Mouse (Mus musculus) forebrain, embryonic 16.5 days (tissue): ENCODE data around the gene Galk2. TPM values are rescaled to one million over a fixed set of nuclear protein-coding genes. Genes with fewer than 3 reads are reported as not detected.

Experiments used
- ATAC-seq: fragments of 200-750 bp; cut with Nextera tagmentation; 2 replicates; pipeline ENCODE4 v1.8.0; 2017; ENCODE audit warnings: mild to moderate bottlenecking, moderate library complexity
- H3K27ac ChIP-seq: fragments of 300-500 bp; sonication (generic); 2 replicates; pipeline ENCODE4 v1.5.1; 2014; ENCODE audit warnings: low read length, control low read depth
- H3K27me3 ChIP-seq: fragments of 300-500 bp; sonication (generic); replicated peaks from 2 replicates; pipeline ENCODE4 v1.6.1; 2014; ENCODE audit warnings: low read length; ENCODE audit not compliant: control insufficient read depth, insufficient read depth
- H3K36me3 ChIP-seq: fragments of 300-500 bp; sonication (generic); 2 replicates; pipeline ENCODE4 v1.6.1; 2014; ENCODE audit not compliant: control insufficient read depth, insufficient read depth
- H3K4me1 ChIP-seq: fragments of 300-500 bp; sonication (generic); replicated peaks from 2 replicates; pipeline ENCODE4 v1.6.1; 2014; ENCODE audit warnings: low read length; ENCODE audit not compliant: control insufficient read depth, insufficient read depth
- H3K4me2 ChIP-seq: fragments of 300-500 bp; sonication (generic); 2 replicates; pipeline ENCODE4 v1.6.1; 2014; ENCODE audit warnings: mild to moderate bottlenecking, low read length, control low read depth
- H3K4me3 ChIP-seq: fragments of 300-500 bp; sonication (generic); replicated peaks from 2 replicates; pipeline ENCODE4 v1.5.1; 2014; ENCODE audit warnings: mild to moderate bottlenecking, low read length, control low read depth
- H3K9ac ChIP-seq: fragments of 300-500 bp; sonication (generic); replicated peaks from 2 replicates; pipeline ENCODE4 v1.6.1; 2014; ENCODE audit warnings: low read depth, low read length, control low read depth
- H3K9me3 ChIP-seq: fragments of 300-500 bp; sonication (generic); 2 replicates; pipeline ENCODE4 v1.6.1; 2016; ENCODE audit warnings: low read length; ENCODE audit not compliant: control insufficient read depth
- WGBS: fragments of 180-500 bp; shearing (Covaris S2); extraction: QIAGEN DNeasy Blood & Tissue Kit; methylation state at CpG from one replicate; pipeline ENCODE4 v1.1.7; 2014; 5-methylcytosine and 5-hydroxymethylcytosine counted together
- polyA plus RNA-seq: library from polyadenylated mRNA; unstranded; fragments of >200 nt; fragmentation: Nextera tagmentation; extraction: Ambion mirVana; gene quantifications from 2 replicates; pipeline ENCODE4 v1.2.1, GENCODE M21; 2015

Gene Galk2
- 24.9 and 27.9 TPM in 2 replicates for polyA plus RNA-seq

- Histone ChIP-seq H3K4me1 (peaks cover 9% of the 10 kb centered on the region), H3K4me3 (peak within 1 kb of the TSS; percentile 80), H3K9me3 (no peaks in the 10 kb centered on the region), H3K36me3 (no peaks in the 10 kb centered on the region), H3K9ac (peak within 1 kb of the TSS; percentile 89), H3K27me3 (no peaks in the 10 kb centered on the region), H3K4me2 (peak within 1 kb of the TSS; percentile 70), H3K27ac (peak within 1 kb of the TSS; percentile 82)
- peak; percentile 99 for ATAC-seq
- WGBS, result under 1% methylated on average over 49 of the region's 54 CpGs
Observed at GRCm38 (mm10) chr2:125858521-125859280, at the start of gene Galk2, which contains the start of gene Cops2. Gene Galk2, plus strand, starts transcription at chr2:125859109. Gene Cops2, minus strand, starts transcription at chr2:125859139.

- H3K4me2 ChIP-seq, result no peak overlapping the region
- H3K27ac ChIP-seq, result no peak overlapping the region
- H3K4me1 ChIP-seq, result no peaks in the 10 kb centered on the region; the same call in 1 of the 2 replicates
- no peaks in the 10 kb centered on the region for H3K27me3 ChIP-seq
- no peak for ATAC-seq
- no peak overlapping the region for H3K4me3 ChIP-seq
- WGBS, result 53% methylated on average over 7 of the region's 7 CpGs
- no peaks in the 10 kb centered on the region for H3K36me3 ChIP-seq
- H3K9ac ChIP-seq, result no peak overlapping the region
- no peaks in the 10 kb centered on the region for H3K9me3 ChIP-seq
Observed at GRCm38 (mm10) chr2:125809551-125809950, 49.4 kb upstream of the Galk2 start.

GRCm38 (mm10) chr2:125811332-125811731, 47.6 kb upstream of the Galk2 start:
- Histone ChIP-seq H3K9ac (no peak overlapping the region), H3K4me1 (no peaks in the 10 kb centered on the region; the same call in 1 of the 2 replicates), H3K36me3 (no peaks in the 10 kb centered on the region), H3K4me3 (no peak overlapping the region), H3K4me2 (no peak overlapping the region), H3K9me3 (no peaks in the 10 kb centered on the region), H3K27me3 (no peaks in the 10 kb centered on the region), H3K27ac (no peak overlapping the region)
- ATAC-seq, result no peak
- WGBS, result 94% methylated on average over 2 of the region's 2 CpGs

GRCm38 (mm10) chr2:125813972-125814595, 44.8 kb upstream of the Galk2 start:
- H3K36me3 ChIP-seq, result no peaks in the 10 kb centered on the region
- H3K4me1 ChIP-seq, result no peaks in the 10 kb centered on the region; the same call in 1 of the 2 replicates
- H3K27ac ChIP-seq, result no peak overlapping the region
- no peaks in the 10 kb centered on the region for H3K27me3 ChIP-seq
- H3K9me3 ChIP-seq, result no peaks in the 10 kb centered on the region
- no peak for ATAC-seq
- H3K4me3 ChIP-seq, result no peak overlapping the region
- no peak overlapping the region for H3K9ac ChIP-seq
- no peak overlapping the region for H3K4me2 ChIP-seq
- WGBS, result 74% methylated on average over 9 of the region's 9 CpGs

- no peaks in the 10 kb centered on the region for H3K9me3 ChIP-seq
- no peak overlapping the region for H3K27ac ChIP-seq
- ATAC-seq, result no peak
- no peaks in the 10 kb centered on the region for H3K27me3 ChIP-seq
- H3K9ac ChIP-seq, result no peak overlapping the region
- H3K4me3 ChIP-seq, result no peak overlapping the region
- H3K36me3 ChIP-seq, result no peaks in the 10 kb centered on the region
- WGBS, result 85% methylated on average over 4 of the region's 4 CpGs
- H3K4me2 ChIP-seq, result no peak overlapping the region
- no peaks in the 10 kb centered on the region for H3K4me1 ChIP-seq
Observed at GRCm38 (mm10) chr2:125820397-125820796, 38.5 kb upstream of the Galk2 start.

GRCm38 (mm10) chr2:125826201-125826600, 32.7 kb upstream of the Galk2 start:
- H3K36me3 ChIP-seq, result no peaks in the 10 kb centered on the region
- no peaks in the 10 kb centered on the region for H3K4me1 ChIP-seq
- no peak overlapping the region for H3K27ac ChIP-seq
- ATAC-seq, result no peak
- 29% methylated on average over 4 of the region's 4 CpGs for WGBS
- H3K9ac ChIP-seq, result no peak overlapping the region
- H3K4me2 ChIP-seq, result no peak overlapping the region
- H3K4me3 ChIP-seq, result no peak overlapping the region
- no peaks in the 10 kb centered on the region for H3K27me3 ChIP-seq
- H3K9me3 ChIP-seq, result no peaks in the 10 kb centered on the region

GRCm38 (mm10) chr2:125827898-125828297, 31.0 kb upstream of the Galk2 start:
- peaks cover 6% of the 10 kb centered on the region; the same call in 1 of the 2 replicates for H3K36me3 ChIP-seq
- no peaks in the 10 kb centered on the region for H3K9me3 ChIP-seq
- WGBS, result 88% methylated on average over 4 of the region's 4 CpGs
- H3K9ac ChIP-seq, result no peak overlapping the region
- no peaks in the 10 kb centered on the region for H3K4me1 ChIP-seq
- H3K4me2 ChIP-seq, result no peak overlapping the region
- H3K27ac ChIP-seq, result no peak overlapping the region
- ATAC-seq, result no peak
- no peaks in the 10 kb centered on the region for H3K27me3 ChIP-seq
- H3K4me3 ChIP-seq, result no peak overlapping the region

- Histone ChIP-seq H3K4me1 (no peaks in the 10 kb centered on the region), H3K27me3 (no peaks in the 10 kb centered on the region), H3K27ac (no peak overlapping the region), H3K4me3 (no peak overlapping the region), H3K9me3 (no peaks in the 10 kb centered on the region), H3K36me3 (peaks cover 11% of the 10 kb centered on the region; the same call in 1 of the 2 replicates), H3K4me2 (no peak overlapping the region), H3K9ac (no peak overlapping the region)
- no peak for ATAC-seq
- WGBS, result 94% methylated on average over 2 of the region's 2 CpGs
Observed at GRCm38 (mm10) chr2:125829924-125830323, 29.0 kb upstream of the Galk2 start.

GRCm38 (mm10) chr2:125838091-125838490, 20.8 kb upstream of the Galk2 start:
- no peak overlapping the region for H3K9ac ChIP-seq
- 95% methylated on average over 7 of the region's 7 CpGs for WGBS
- no peak overlapping the region for H3K4me2 ChIP-seq
- H3K4me1 ChIP-seq, result no peaks in the 10 kb centered on the region
- H3K4me3 ChIP-seq, result no peak overlapping the region
- no peaks in the 10 kb centered on the region for H3K27me3 ChIP-seq
- peaks cover 29% of the 10 kb centered on the region for H3K36me3 ChIP-seq
- H3K9me3 ChIP-seq, result no peaks in the 10 kb centered on the region
- no peak for ATAC-seq
- no peak overlapping the region for H3K27ac ChIP-seq
